Mouse (Mus musculus) forebrain, embryonic 15.5 days (tissue): ENCODE data around the gene Rps3. TPM values are rescaled to one million over a fixed set of nuclear protein-coding genes. Genes with fewer than 3 reads are reported as not detected.

ENCODE experiments used
- ATAC-seq: fragments of 200-750 bp; cut with Nextera tagmentation; replicated peaks from 2 replicates; pipeline ENCODE4 v1.8.0; 2017; ENCODE audit warnings: mild to moderate bottlenecking, moderate TSS enrichment, moderate library complexity
- H3K27ac ChIP-seq: fragments of 300-500 bp; sonication (generic); replicated peaks from 2 replicates; pipeline ENCODE4 v1.5.1; 2015; ENCODE audit warnings: mild to moderate bottlenecking, inconsistent platforms
- H3K27me3 ChIP-seq: fragments of 300-500 bp; sonication (generic); 2 replicates; pipeline ENCODE4 v1.6.1; 2015; ENCODE audit warnings: inconsistent platforms
- H3K36me3 ChIP-seq: fragments of 300-500 bp; sonication (generic); 2 replicates; pipeline ENCODE4 v1.6.1; 2015; ENCODE audit warnings: mild to moderate bottlenecking, inconsistent platforms
- H3K4me1 ChIP-seq: fragments of 300-500 bp; sonication (generic); 2 replicates; pipeline ENCODE4 v1.6.1; 2015; ENCODE audit warnings: inconsistent platforms
- H3K4me2 ChIP-seq: fragments of 300-500 bp; sonication (generic); replicated peaks from 2 replicates; pipeline ENCODE4 v1.6.1; 2015; ENCODE audit warnings: mild to moderate bottlenecking, inconsistent platforms
- H3K4me3 ChIP-seq: fragments of 300-500 bp; sonication (generic); 2 replicates; pipeline ENCODE4 v1.5.1; 2015; ENCODE audit warnings: mild to moderate bottlenecking, inconsistent platforms
- H3K9ac ChIP-seq: fragments of 300-500 bp; sonication (generic); replicated peaks from 2 replicates; pipeline ENCODE4 v1.6.1; 2015; ENCODE audit warnings: mild to moderate bottlenecking, inconsistent platforms
- H3K9me3 ChIP-seq: fragments of 300-500 bp; sonication (generic); 2 replicates; pipeline ENCODE4 v1.6.1; 2016; ENCODE audit warnings: inconsistent platforms
- whole genome bisulfite sequencing: fragments of 180-500 bp; shearing (Covaris S2); methylation state at CpG from one replicate; pipeline ENCODE4 v1.1.7; 2015; ENCODE audit warnings: mixed read lengths; 5-methylcytosine and 5-hydroxymethylcytosine counted together
- polyA plus RNA-seq: library from polyadenylated mRNA; unstranded; fragments of >200 nt; fragmentation: Nextera tagmentation; extraction: Ambion mirVana; gene quantifications from 2 replicates; pipeline ENCODE4 v1.2.1, GENCODE M21; 2015

The Rps3 gene
- polyA plus RNA-seq, 1 experiment from 2014 or later = 561 TPM

DNA sequence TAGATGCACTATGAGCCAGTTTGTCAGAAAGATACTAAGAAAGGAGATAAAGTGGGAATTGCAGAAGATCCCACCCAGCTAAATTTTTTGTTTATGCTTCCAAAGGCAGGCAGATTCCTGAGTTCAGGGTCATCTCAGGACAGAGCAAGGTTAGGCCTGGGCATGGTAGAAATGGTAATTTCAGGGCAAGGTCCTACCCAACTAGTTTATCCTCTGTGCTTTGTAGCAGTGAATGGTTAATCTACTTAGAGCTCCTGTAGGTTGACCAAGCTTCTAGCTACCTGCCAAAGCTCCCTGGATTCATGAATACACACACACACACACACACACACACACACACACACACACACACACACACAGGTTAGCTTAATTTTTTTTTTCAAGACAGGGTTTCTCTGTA is 21.0 kb upstream of the Rps3 start:
- H3K36me3 ChIP-seq = no peaks in the 10 kb centered on the region
- H3K4me1 ChIP-seq = no peaks in the 10 kb centered on the region
- ATAC-seq = no peak
- no peaks in the 10 kb centered on the region for H3K9me3 ChIP-seq
- H3K4me3 ChIP-seq = no peak overlapping the region
- H3K27me3 ChIP-seq = no peaks in the 10 kb centered on the region
- H3K4me2 ChIP-seq = no peak overlapping the region
- H3K9ac ChIP-seq = no peak overlapping the region
- H3K27ac ChIP-seq = no peak overlapping the region

DNA sequence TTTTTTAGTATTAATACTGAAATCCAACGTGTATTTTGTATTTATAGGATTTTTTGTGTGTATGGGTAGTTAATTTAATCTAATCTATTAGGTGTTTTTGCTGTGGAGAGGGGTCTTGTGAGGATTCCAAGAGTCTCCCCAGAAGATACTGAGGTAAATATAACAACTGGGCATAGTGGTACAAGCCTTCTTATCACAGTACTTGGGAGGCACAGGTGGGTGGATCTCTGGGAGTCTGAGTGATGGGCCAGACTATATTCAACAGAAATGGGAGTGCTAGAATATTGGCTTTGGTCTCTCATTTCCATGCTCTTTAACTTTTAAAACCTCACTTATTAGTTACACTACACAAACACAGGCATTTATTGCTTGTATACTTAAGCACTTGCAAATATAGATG is 17.6 kb upstream of the Rps3 start:
- H3K9me3 ChIP-seq = no peaks in the 10 kb centered on the region
- no peaks in the 10 kb centered on the region for H3K4me1 ChIP-seq
- H3K27ac ChIP-seq = no peak overlapping the region
- H3K36me3 ChIP-seq = no peaks in the 10 kb centered on the region
- no peak overlapping the region for H3K4me2 ChIP-seq
- 51% methylated on average over 1 of the region's 1 CpGs for WGBS
- no peak overlapping the region for H3K4me3 ChIP-seq
- H3K9ac ChIP-seq = no peak overlapping the region
- H3K27me3 ChIP-seq = no peaks in the 10 kb centered on the region
- ATAC-seq = no peak

DNA sequence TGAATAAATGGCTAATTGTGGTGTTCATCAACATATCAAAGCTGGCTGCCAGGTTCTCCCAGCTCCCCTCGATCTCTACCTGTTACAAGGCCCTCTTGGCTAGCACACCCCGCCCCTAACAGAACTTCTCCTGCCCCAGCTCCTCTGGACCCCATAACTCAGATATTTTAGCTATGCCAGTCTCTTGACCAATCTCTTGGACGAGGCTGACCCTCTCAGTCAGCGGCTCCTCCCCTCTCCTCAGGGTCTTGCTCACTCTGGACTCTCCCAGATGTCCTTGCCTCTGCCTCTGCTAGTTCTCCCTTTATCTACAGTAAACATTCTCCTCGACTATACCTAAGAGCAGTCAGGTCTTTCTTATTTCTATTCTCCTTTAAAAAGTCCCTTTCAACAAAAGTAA is 17.1 kb upstream of the Rps3 start:
- Histone ChIP-seq H3K4me1 (no peaks in the 10 kb centered on the region), H3K4me2 (no peak overlapping the region), H3K27me3 (no peaks in the 10 kb centered on the region), H3K27ac (no peak overlapping the region), H3K4me3 (no peak overlapping the region), H3K9ac (no peak overlapping the region), H3K36me3 (no peaks in the 10 kb centered on the region), H3K9me3 (no peaks in the 10 kb centered on the region)
- 36% methylated on average over 5 of the region's 5 CpGs for WGBS
- no peak for ATAC-seq

DNA sequence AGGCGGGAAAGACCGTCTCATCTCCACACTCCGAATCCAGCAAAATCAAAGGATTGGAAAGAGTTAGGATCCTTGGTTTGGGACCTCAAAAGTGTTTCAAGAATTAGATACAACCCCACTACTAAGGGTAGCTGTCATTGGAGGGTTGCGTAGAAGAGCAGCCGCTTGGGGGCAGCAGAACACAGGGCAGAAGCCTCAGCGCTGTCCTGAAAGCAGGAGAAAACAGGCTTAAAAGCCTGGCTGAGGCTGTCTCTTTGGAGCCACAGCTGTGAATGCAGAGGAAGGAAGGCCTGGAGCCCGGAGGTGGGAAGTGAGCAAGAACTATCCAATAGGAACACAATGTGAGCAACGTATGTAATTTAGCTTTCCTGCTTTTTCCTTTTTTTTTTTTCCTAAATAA is 16.7 kb upstream of the Rps3 start:
- H3K4me2 ChIP-seq = no peak overlapping the region
- WGBS = 4% methylated on average over 8 of the region's 8 CpGs

GRCm38 (mm10) chr7:99499128-99499527 is 15.6 kb upstream of the Rps3 start:
- Histone ChIP-seq H3K36me3 (no peaks in the 10 kb centered on the region), H3K9me3 (no peaks in the 10 kb centered on the region), H3K4me2 (no peak overlapping the region), H3K4me1 (no peaks in the 10 kb centered on the region), H3K4me3 (no peak overlapping the region), H3K27ac (no peak overlapping the region), H3K9ac (no peak overlapping the region), H3K27me3 (no peaks in the 10 kb centered on the region)
- ATAC-seq = no peak
- WGBS = 57% methylated on average over 1 of the region's 1 CpGs

More for the DNA sequence above, 16.7 kb upstream of the Rps3 start:
- no peak overlapping the region for H3K9ac ChIP-seq
- H3K9me3 ChIP-seq = no peaks in the 10 kb centered on the region
- H3K36me3 ChIP-seq = no peaks in the 10 kb centered on the region
- no peaks in the 10 kb centered on the region for H3K27me3 ChIP-seq
- no peak overlapping the region for H3K27ac ChIP-seq
- H3K4me1 ChIP-seq = no peaks in the 10 kb centered on the region
- no peak overlapping the region for H3K4me3 ChIP-seq
- peak; percentile 84 for ATAC-seq

- 0 out of 2 replicates have a peak, but pooled peaks cover 2% of the 10 kb centered on the region for H3K9me3 ChIP-seq
- no peaks in the 10 kb centered on the region for H3K36me3 ChIP-seq
- no peak overlapping the region for H3K27ac ChIP-seq
- peaks cover 4% of the 10 kb centered on the region; the same call in 1 of the 2 replicates for H3K27me3 ChIP-seq
- no peak for ATAC-seq
- no peaks in the 10 kb centered on the region for H3K4me1 ChIP-seq
- no peak overlapping the region for H3K4me2 ChIP-seq
- WGBS = 63% methylated on average over 5 of the region's 5 CpGs
- no peak overlapping the region for H3K9ac ChIP-seq
- no peak overlapping the region for H3K4me3 ChIP-seq
Measured at GRCm38 (mm10) chr7:99489708-99490107, 6.2 kb upstream of the Rps3 start.

- Histone ChIP-seq H3K9me3 (no peaks in the 10 kb centered on the region), H3K4me1 (peaks cover 34% of the 10 kb centered on the region), H3K9ac (no peak overlapping the region), H3K36me3 (peaks cover 27% of the 10 kb centered on the region), H3K27ac (no peak overlapping the region), H3K27me3 (peaks cover 4% of the 10 kb centered on the region; the same call in 1 of the 2 replicates), H3K4me2 (no peak overlapping the region), H3K4me3 (no peak overlapping the region)
- no peak for ATAC-seq
- 94% methylated on average over 1 of the region's 1 CpGs for WGBS
Measured at GRCm38 (mm10) chr7:99484679-99485078, 1.1 kb upstream of the Rps3 start.

DNA sequence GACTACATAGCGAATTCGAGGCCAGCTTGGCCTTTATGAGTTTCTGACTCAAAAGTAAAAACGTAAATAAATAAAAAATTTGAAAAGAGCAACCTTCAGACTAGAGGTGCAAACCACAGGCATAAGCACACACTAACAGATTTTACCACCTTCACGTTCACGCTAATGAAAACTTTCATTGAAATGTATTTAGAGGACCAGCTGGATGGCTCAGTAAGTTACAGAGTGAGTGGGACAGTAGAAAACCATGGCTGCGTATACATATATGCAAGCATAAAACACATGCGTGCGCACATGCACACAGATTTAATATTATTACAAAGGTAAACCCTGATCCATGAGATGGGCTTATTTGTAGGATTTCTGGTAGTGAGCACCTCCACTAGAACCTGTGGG is 384 bp upstream of the Rps3 start:
- no peak overlapping the region for H3K9ac ChIP-seq
- no peak overlapping the region; the same call in 1 of the 2 replicates for H3K27ac ChIP-seq
- H3K9me3 ChIP-seq = no peaks in the 10 kb centered on the region
- peak; percentile 47 for ATAC-seq
- WGBS = 47% methylated on average over 8 of the region's 8 CpGs
- peaks cover 37% of the 10 kb centered on the region for H3K4me1 ChIP-seq
- peak overlapping the region; percentile 46 for H3K4me2 ChIP-seq
- H3K36me3 ChIP-seq = peaks cover 35% of the 10 kb centered on the region
- H3K27me3 ChIP-seq = peaks cover 4% of the 10 kb centered on the region; the same call in 1 of the 2 replicates
- H3K4me3 ChIP-seq = peak overlapping the region; percentile 58

GRCm38 (mm10) chr7:99482637-99483036 is 901 bp downstream of the Rps3 start:
- Histone ChIP-seq H3K4me2 (peak overlapping the region; percentile 82), H3K4me1 (peaks cover 41% of the 10 kb centered on the region), H3K27me3 (peaks cover 4% of the 10 kb centered on the region; the same call in 1 of the 2 replicates), H3K36me3 (peaks cover 47% of the 10 kb centered on the region), H3K9me3 (no peaks in the 10 kb centered on the region), H3K9ac (peak overlapping the region; percentile 62), H3K4me3 (peak overlapping the region; percentile 58), H3K27ac (peak overlapping the region; percentile 81)
- 6% methylated on average over 6 of the region's 6 CpGs for WGBS
- no peak for ATAC-seq

- Histone ChIP-seq H3K27me3 (no peaks in the 10 kb centered on the region), H3K4me1 (peaks cover 38% of the 10 kb centered on the region)
- 85% methylated on average over 5 of the region's 5 CpGs for WGBS
Measured at GRCm38 (mm10) chr7:99477235-99477634, 6.3 kb downstream of the Rps3 start.

DNA sequence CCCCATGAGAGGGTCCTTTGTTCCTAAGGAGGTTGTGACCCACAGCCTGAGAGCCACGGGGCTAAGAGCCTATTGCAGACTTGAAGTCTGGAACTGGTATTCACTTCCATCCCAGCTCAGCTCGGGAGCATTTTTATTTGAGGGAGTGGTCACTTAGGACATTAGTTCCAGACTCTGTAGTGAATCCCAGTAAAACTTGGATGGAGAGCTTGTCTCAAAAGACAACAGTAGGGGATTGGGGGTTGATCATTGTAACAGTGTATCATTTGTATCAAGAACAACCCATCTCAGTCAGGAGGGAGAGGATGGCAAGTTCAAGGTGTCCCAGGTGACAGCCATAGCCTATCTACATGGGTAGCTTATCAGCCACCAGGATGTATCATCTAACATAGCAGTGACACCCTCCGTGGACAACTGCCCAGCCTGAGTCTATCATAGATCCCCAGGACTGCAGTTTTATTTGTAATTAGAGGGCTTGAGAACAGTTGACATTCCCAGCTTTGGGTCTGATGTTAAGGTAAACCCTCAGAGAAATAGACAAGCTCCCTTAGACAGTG is 6.9 kb downstream of the Rps3 start:
- H3K9me3 ChIP-seq = no peaks in the 10 kb centered on the region
- H3K4me3 ChIP-seq = no peak overlapping the region
- no peak for ATAC-seq
- H3K4me1 ChIP-seq = peaks cover 32% of the 10 kb centered on the region
- WGBS = 57% methylated on average over 3 of the region's 3 CpGs
- H3K27me3 ChIP-seq = no peaks in the 10 kb centered on the region
- no peak overlapping the region for H3K4me2 ChIP-seq
- peaks cover 68% of the 10 kb centered on the region for H3K36me3 ChIP-seq
- no peak overlapping the region for H3K9ac ChIP-seq
- no peak overlapping the region for H3K27ac ChIP-seq

More at GRCm38 (mm10) chr7:99477235-99477634, 6.3 kb downstream of the Rps3 start:
- Histone ChIP-seq H3K4me3 (no peak overlapping the region), H3K27ac (no peak overlapping the region), H3K36me3 (peaks cover 74% of the 10 kb centered on the region), H3K9me3 (no peaks in the 10 kb centered on the region), H3K9ac (no peak overlapping the region), H3K4me2 (no peak overlapping the region)
- no peak for ATAC-seq

DNA sequence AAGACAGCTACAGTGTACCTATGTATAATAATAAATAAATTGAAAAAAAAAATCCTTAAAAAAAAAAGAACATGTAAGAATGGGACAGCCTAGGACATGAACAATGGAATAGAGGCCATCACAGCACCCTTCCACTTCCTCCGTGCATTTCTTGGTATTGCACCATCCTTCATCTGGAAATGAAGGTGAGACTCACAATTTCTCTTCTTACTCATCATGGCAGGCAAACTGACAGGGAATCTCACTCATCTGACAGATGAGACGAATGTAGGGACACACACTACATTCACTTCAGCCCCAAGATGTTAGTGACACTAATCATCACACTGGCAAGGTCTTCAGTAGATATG is 8.0 kb downstream of the Rps3 start:
- H3K4me2 ChIP-seq = no peak overlapping the region
- H3K27ac ChIP-seq = no peak overlapping the region
- H3K27me3 ChIP-seq = no peaks in the 10 kb centered on the region
- H3K9ac ChIP-seq = no peak overlapping the region
- H3K36me3 ChIP-seq = peaks cover 61% of the 10 kb centered on the region
- 85% methylated on average over 2 of the region's 2 CpGs for WGBS
- peaks cover 21% of the 10 kb centered on the region for H3K4me1 ChIP-seq
- H3K4me3 ChIP-seq = no peak overlapping the region
- ATAC-seq = no peak
- no peaks in the 10 kb centered on the region for H3K9me3 ChIP-seq
